Mouse (Mus musculus): ENCODE data around the gene Nfyb. TPM values are rescaled to one million over a fixed set of nuclear protein-coding genes. Genes with fewer than 3 reads are reported as not detected.

Gene Nfyb
- polyA plus RNA-seq, 1 experiment from 2014 or later = 34.7 TPM

DNA sequence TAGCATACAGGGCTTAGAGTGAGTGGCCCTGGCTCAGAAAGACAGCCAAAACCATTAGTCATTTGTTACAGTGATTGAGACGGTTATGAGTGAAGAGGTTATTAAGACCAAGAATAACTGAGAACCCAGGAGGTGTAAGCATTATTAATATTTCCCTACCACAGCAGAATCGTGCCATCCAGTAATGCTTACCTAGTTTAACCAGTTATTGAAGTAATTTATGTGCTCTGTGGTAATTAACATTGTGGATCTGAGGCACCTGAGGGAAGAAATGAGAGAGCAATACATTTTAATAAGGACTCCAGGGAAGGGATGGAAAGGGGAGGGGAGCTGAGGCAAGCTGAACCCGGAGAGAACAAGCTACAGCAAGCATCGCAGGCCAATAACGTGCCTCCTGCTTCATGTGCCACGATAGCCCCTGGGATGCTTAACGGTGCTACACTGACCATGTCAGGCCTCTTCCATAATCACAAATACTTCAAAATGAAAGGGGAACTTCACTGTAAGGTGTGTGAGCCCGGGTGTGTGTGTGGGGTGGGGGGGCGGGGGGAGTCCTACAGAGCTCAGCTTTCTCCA lies 7.7 kb upstream of the Nfyb start:
- Histone ChIP-seq H3K9me3 (ENCODE audit: control insufficient read depth, low read length) (no peaks in the 10 kb centered on the region), H3K4me1 (ENCODE audit: control insufficient read depth, insufficient read depth, low read length) (no peaks in the 10 kb centered on the region), H3K9ac (ENCODE audit: low read depth, low read length) (no peak overlapping the region), H3K27ac (ENCODE audit: low read length) (no peak overlapping the region), H3K27me3 (replicated peaks; ENCODE audit: control insufficient read depth, insufficient read depth, low read length) (no peaks in the 10 kb centered on the region), H3K4me2 (ENCODE audit: low read depth, low read length) (no peak overlapping the region), H3K4me3 (ENCODE audit: low read length) (no peak overlapping the region), H3K36me3 (ENCODE audit: control insufficient read depth, insufficient read depth, low read length) (no peaks in the 10 kb centered on the region)
- ATAC-seq = no peak
- 73% methylated on average over 9 of the region's 9 CpGs for WGBS

DNA sequence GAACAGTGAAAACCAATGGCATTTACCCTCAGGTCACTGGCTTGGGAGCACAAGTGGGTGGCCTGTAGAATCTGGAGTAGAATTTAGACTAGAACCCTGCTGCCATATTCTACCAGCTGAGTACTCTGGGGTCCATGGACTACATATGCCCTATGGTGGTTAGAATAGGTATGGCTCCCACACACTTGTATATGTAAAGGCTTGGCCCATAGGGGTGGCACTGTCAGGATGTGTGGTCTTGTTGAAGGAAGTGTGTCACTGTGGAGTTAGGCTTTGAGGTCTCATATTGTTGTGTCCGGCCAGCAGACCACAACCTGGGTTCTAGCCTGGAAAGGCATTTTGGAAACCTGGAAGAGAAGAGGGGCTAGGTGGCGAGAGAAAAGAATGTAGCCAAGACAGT lies 6.8 kb upstream of the Nfyb start:
- no peak overlapping the region for H3K9ac ChIP-seq (ENCODE audit: low read depth, low read length)
- no peaks in the 10 kb centered on the region for H3K4me1 ChIP-seq (ENCODE audit: control insufficient read depth, insufficient read depth, low read length)
- no peak overlapping the region for H3K4me2 ChIP-seq (ENCODE audit: low read depth, low read length)
- WGBS = 84% methylated on average over 2 of the region's 2 CpGs
- no peaks in the 10 kb centered on the region for H3K36me3 ChIP-seq (ENCODE audit: control insufficient read depth, insufficient read depth, low read length)
- H3K4me3 ChIP-seq (ENCODE audit: low read length) = no peak overlapping the region
- H3K9me3 ChIP-seq (ENCODE audit: control insufficient read depth, low read length) = no peaks in the 10 kb centered on the region
- ATAC-seq = no peak
- H3K27me3 ChIP-seq (replicated peaks; ENCODE audit: control insufficient read depth, insufficient read depth, low read length) = no peaks in the 10 kb centered on the region
- H3K27ac ChIP-seq (ENCODE audit: low read length) = no peak overlapping the region

DNA sequence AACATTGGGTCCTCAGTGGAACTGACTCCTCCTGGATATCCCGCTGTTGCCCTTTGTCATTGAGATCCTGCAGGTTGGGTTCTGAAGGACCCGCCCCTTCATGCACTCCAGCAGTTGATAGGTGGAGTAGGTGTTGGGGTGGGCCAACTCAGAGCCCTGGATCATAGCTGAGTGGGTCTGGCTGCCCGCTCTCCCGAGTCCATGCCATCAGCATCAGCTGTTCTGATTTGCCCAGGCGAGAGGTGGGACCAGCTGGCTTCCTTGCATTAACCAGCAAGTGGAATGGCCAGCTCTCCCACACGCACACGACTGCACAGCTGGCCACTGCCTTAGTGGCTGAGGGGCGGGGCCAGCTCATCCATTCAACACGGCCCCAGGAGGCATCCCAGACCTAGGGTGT lies 5.0 kb upstream of the Nfyb start:
- 23% methylated on average over 9 of the region's 9 CpGs for WGBS
- H3K9me3 ChIP-seq (ENCODE audit: control insufficient read depth, low read length) = no peaks in the 10 kb centered on the region
- ATAC-seq = no peak
- H3K27me3 ChIP-seq (replicated peaks; ENCODE audit: control insufficient read depth, insufficient read depth, low read length) = no peaks in the 10 kb centered on the region
- H3K4me3 ChIP-seq (ENCODE audit: low read length) = no peak overlapping the region
- no peak overlapping the region for H3K9ac ChIP-seq (ENCODE audit: low read depth, low read length)
- H3K27ac ChIP-seq (ENCODE audit: low read length) = no peak overlapping the region
- no peaks in the 10 kb centered on the region for H3K36me3 ChIP-seq (ENCODE audit: control insufficient read depth, insufficient read depth, low read length)
- H3K4me1 ChIP-seq (ENCODE audit: control insufficient read depth, insufficient read depth, low read length) = peaks cover 5% of the 10 kb centered on the region; the same call in 1 of the 2 replicates
- no peak overlapping the region for H3K4me2 ChIP-seq (ENCODE audit: low read depth, low read length)

DNA sequence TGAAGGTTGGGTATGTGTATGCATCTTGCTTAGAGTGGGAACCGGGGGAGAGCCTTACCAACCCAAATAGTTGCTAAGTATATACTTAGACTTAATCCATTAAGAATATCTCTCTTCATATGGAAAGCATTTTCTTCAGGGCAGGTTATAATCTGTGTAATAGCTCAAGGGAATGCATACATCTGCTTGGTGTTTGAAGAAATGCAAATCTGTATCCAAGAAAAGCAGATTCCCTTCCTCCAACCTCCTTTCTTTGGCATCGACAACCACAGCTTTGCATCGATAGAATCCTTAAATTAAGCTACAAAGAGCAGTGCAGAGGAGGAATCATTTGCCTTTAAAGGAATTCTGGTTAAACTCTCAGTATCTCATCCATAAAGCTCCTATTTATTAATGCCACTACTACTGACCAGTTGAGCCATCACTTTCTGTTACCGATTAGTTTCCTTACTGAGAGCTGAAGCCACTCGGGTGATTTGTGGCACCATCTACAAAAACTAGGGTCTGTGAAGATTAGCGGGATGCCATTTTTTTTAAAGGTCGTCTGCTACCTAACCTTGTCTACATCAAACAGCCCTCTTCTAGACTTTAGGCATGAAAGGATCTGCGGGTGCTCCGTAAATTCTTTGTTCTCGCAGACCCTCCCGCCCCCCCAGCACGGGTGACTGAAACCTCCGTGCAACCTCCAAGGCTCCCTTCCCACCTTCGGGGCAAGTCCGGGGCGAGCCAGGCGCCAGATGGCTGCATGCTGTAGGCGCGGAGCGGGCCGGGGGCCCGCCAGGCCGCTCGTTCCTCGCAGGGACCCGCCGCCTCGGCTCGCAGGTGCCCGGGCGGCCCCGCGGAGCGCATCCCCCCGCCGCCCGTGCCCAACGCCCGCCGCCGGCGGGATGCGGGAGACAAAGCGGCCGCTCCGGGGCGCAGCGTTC lies 925 bp downstream of the Nfyb start:
- Histone ChIP-seq H3K4me3 (ENCODE audit: low read length) (peak overlapping the region; percentile 85), H3K9me3 (ENCODE audit: control insufficient read depth, low read length) (no peaks in the 10 kb centered on the region)

DNA sequence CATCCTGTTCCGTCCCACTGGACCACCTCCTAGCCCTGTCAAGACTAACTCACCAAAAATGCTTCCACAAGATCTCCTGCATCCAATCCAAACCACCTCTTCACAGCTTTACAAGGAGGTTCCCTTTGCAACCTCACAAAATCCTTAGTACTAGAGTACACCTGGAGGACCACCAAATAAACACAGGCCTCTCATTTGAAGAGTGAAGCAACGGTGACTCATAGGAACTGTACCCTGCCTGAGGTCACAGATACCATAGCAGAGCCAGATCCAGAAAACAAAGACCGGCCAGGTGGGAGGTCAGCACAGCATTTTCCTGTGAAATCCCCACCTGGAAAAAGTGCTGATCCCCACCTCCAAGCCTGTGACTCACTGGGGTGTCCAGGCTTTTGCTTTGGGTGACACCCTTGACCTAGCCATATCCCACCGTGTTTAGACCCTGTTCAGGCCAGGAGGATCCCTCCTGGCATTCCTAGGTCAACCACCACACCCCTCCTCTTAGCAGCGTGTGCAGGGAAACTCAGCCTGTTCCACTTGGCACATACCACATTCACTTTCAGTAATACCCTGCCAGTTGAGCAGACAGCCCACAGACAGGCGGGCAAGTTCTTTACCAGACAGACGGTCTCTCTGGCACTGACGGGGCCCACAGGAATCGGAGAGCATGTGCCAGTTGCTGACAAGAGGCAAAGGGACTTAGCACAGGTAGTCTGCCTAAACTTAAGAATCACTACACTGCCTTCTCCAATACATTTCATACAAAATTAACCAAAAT lies 2.7 kb downstream of the Nfyb start:
- Histone ChIP-seq H3K9ac (ENCODE audit: low read depth, low read length) (no peak overlapping the region; the same call in 1 of the 2 replicates), H3K27me3 (replicated peaks; ENCODE audit: control insufficient read depth, insufficient read depth, low read length) (no peaks in the 10 kb centered on the region), H3K27ac (ENCODE audit: low read length) (no peak overlapping the region), H3K36me3 (ENCODE audit: control insufficient read depth, insufficient read depth, low read length) (peaks cover 16% of the 10 kb centered on the region; the same call in 1 of the 2 replicates), H3K9me3 (ENCODE audit: control insufficient read depth, low read length) (no peaks in the 10 kb centered on the region), H3K4me2 (ENCODE audit: low read depth, low read length) (no peak overlapping the region), H3K4me1 (ENCODE audit: control insufficient read depth, insufficient read depth, low read length) (peaks cover 30% of the 10 kb centered on the region), H3K4me3 (ENCODE audit: low read length) (no peak overlapping the region)
- 76% methylated on average over 9 of the region's 9 CpGs for WGBS
- ATAC-seq = no peak

More for the DNA sequence above, 925 bp downstream of the Nfyb start:
- H3K9ac ChIP-seq (ENCODE audit: low read depth, low read length) = peak overlapping the region; percentile 98
- H3K27me3 ChIP-seq (replicated peaks; ENCODE audit: control insufficient read depth, insufficient read depth, low read length) = no peaks in the 10 kb centered on the region
- peak overlapping the region; percentile 65 for H3K4me2 ChIP-seq (ENCODE audit: low read depth, low read length)
- under 1% methylated on average over 43 of the region's 48 CpGs for WGBS
- H3K27ac ChIP-seq (ENCODE audit: low read length) = peak overlapping the region; percentile 100
- peaks cover 24% of the 10 kb centered on the region for H3K4me1 ChIP-seq (ENCODE audit: control insufficient read depth, insufficient read depth, low read length)
- peaks cover 8% of the 10 kb centered on the region; the same call in 1 of the 2 replicates for H3K36me3 ChIP-seq (ENCODE audit: control insufficient read depth, insufficient read depth, low read length)
- ATAC-seq = peak; percentile 29

DNA sequence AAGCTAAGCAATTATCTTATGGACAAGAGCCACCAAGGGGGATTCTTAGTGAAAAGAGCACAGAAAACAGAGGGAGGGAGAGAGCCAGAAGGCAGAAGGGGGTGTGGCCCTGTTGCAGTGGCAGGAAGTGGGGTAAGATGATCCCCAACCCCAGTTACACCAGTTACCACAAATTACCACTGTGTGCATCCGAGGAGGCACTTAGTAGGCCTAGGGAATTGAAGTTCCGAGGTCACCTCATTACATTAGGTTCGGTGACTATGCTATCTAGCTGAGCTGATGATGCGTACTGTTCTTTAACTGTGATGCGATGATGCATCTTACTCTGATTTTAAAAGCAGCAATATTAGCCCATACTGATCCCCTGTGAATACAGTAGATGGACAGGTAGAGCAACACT lies 4.2 kb downstream of the Nfyb start:
- peaks cover 25% of the 10 kb centered on the region for H3K36me3 ChIP-seq (ENCODE audit: control insufficient read depth, insufficient read depth, low read length)
- no peak overlapping the region for H3K9ac ChIP-seq (ENCODE audit: low read depth, low read length)
- H3K4me1 ChIP-seq (ENCODE audit: control insufficient read depth, insufficient read depth, low read length) = peaks cover 30% of the 10 kb centered on the region
- WGBS = 93% methylated on average over 5 of the region's 5 CpGs
- no peak overlapping the region for H3K27ac ChIP-seq (ENCODE audit: low read length)
- no peaks in the 10 kb centered on the region for H3K27me3 ChIP-seq (replicated peaks; ENCODE audit: control insufficient read depth, insufficient read depth, low read length)
- no peak for ATAC-seq
- H3K4me2 ChIP-seq (ENCODE audit: low read depth, low read length) = no peak overlapping the region
- H3K9me3 ChIP-seq (ENCODE audit: control insufficient read depth, low read length) = no peaks in the 10 kb centered on the region
- H3K4me3 ChIP-seq (ENCODE audit: low read length) = no peak overlapping the region

DNA sequence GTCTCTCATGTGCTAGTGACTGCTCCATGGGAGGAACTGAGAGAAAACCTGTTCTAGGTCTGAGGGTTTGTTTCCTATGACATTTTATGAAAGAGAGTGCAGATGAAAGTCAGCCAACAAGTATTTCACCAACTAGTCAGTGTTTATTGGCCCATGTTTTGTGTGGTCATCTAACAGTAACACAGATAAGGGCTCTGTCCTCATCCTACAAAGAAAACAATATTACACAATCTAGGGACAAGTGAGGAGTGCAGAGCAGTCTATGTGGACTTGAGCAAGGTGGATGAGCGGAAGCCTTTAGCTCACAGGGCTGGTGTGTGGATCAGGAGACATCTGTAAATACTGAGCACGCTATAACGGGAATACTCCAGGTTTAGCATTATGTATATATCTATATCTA lies 5.1 kb downstream of the Nfyb start:
- ATAC-seq = no peak
- H3K9me3 ChIP-seq (ENCODE audit: control insufficient read depth, low read length) = no peaks in the 10 kb centered on the region
- H3K4me1 ChIP-seq (ENCODE audit: control insufficient read depth, insufficient read depth, low read length) = peaks cover 26% of the 10 kb centered on the region
- no peaks in the 10 kb centered on the region for H3K27me3 ChIP-seq (replicated peaks; ENCODE audit: control insufficient read depth, insufficient read depth, low read length)
- no peak overlapping the region for H3K9ac ChIP-seq (ENCODE audit: low read depth, low read length)
- H3K36me3 ChIP-seq (ENCODE audit: control insufficient read depth, insufficient read depth, low read length) = peaks cover 33% of the 10 kb centered on the region
- H3K4me3 ChIP-seq (ENCODE audit: low read length) = no peak overlapping the region
- H3K27ac ChIP-seq (ENCODE audit: low read length) = no peak overlapping the region
- H3K4me2 ChIP-seq (ENCODE audit: low read depth, low read length) = no peak overlapping the region
- WGBS = 91% methylated on average over 3 of the region's 3 CpGs

DNA sequence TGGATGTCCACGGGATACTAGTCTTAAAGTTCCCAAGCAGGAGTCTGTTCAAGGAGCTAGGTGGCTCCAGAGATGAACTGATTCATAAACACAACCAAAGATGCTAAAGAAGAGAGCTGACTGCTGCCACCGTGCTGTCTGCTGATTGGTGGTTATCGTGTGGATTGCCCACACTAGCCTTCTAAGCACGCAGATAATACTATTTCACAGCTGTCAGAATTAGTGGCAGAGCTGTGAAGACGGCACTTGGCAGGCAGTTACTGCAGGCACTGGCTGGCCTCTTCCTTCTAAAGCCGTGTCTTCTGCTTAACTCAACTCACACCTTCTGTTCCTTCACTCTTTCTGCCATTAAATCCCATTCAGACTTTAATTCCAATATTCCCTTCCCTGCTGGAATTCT lies 5.6 kb downstream of the Nfyb start:
- Histone ChIP-seq H3K27ac (ENCODE audit: low read length) (no peak overlapping the region), H3K4me1 (ENCODE audit: control insufficient read depth, insufficient read depth, low read length) (peaks cover 26% of the 10 kb centered on the region), H3K9me3 (ENCODE audit: control insufficient read depth, low read length) (no peaks in the 10 kb centered on the region), H3K4me2 (ENCODE audit: low read depth, low read length) (no peak overlapping the region), H3K36me3 (ENCODE audit: control insufficient read depth, insufficient read depth, low read length) (peaks cover 33% of the 10 kb centered on the region), H3K27me3 (replicated peaks; ENCODE audit: control insufficient read depth, insufficient read depth, low read length) (no peaks in the 10 kb centered on the region), H3K4me3 (ENCODE audit: low read length) (no peak overlapping the region), H3K9ac (ENCODE audit: low read depth, low read length) (no peak overlapping the region)
- WGBS = 85% methylated on average over 6 of the region's 6 CpGs
- ATAC-seq = no peak

DNA sequence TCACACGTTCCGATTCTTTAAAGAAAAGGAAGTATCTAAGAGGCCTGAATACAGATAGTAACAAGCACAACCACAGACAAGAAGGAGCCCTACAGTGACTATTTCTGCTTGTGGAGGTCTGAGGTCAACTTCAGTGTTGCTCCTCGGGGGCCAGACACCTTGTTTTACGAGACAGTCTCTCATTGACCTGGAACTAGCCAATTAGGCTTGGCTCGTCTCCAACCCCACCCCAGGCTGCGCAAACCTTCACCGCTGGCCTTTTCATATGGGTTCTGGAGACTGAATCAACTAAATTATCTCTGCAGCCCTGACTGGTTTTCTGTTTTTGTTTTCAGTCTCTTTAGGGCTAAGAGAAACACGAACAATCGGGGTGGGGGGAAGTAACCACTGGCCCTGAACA lies 6.6 kb downstream of the Nfyb start:
- H3K9me3 ChIP-seq (ENCODE audit: control insufficient read depth, low read length) = no peaks in the 10 kb centered on the region
- H3K9ac ChIP-seq (ENCODE audit: low read depth, low read length) = no peak overlapping the region
- no peaks in the 10 kb centered on the region for H3K27me3 ChIP-seq (replicated peaks; ENCODE audit: control insufficient read depth, insufficient read depth, low read length)
- ATAC-seq = no peak
- 70% methylated on average over 9 of the region's 9 CpGs for WGBS
- peaks cover 25% of the 10 kb centered on the region for H3K4me1 ChIP-seq (ENCODE audit: control insufficient read depth, insufficient read depth, low read length)
- H3K27ac ChIP-seq (ENCODE audit: low read length) = no peak overlapping the region
- peaks cover 33% of the 10 kb centered on the region for H3K36me3 ChIP-seq (ENCODE audit: control insufficient read depth, insufficient read depth, low read length)
- no peak overlapping the region for H3K4me2 ChIP-seq (ENCODE audit: low read depth, low read length)
- no peak overlapping the region for H3K4me3 ChIP-seq (ENCODE audit: low read length)
